Mouse (Mus musculus): ENCODE data around the gene Tut7.
"Not testable (repeated sequence)": the region's sequence is repeated elsewhere in the genome, so short reads cannot be mapped to it uniquely, and the experiment has no call there.

Gene Tut7

GRCm38 (mm10) chr13:59822507-59823462 lies at the start of gene Tut7:
Gene Tut7 (minus strand): TSS chr13:59823147.
- DNase-seq (ENCODE audit: low read depth in 1 of 2, low spot score in 2 of 2): peak; percentile 79 to 87

GRCm38 (mm10) chr13:59872446-59872845 lies 49.5 kb upstream of the Tut7 start:
- no peak for DNase-seq (ENCODE audit: low read depth in 1 of 2, low spot score in 2 of 2)

- DNase-seq (ENCODE audit: low read depth in 1 of 2, low spot score in 2 of 2): no peak
Observed at GRCm38 (mm10) chr13:59870004-59870403, 47.1 kb upstream of the Tut7 start.

- no peak for DNase-seq (ENCODE audit: low read depth in 1 of 2, low spot score in 2 of 2)
Observed at GRCm38 (mm10) chr13:59868011-59868649, 45.2 kb upstream of the Tut7 start.

- DNase-seq (ENCODE audit: low read depth in 1 of 2, low spot score in 2 of 2): no peak
Observed at GRCm38 (mm10) chr13:59867103-59867502, 44.2 kb upstream of the Tut7 start.

GRCm38 (mm10) chr13:59859515-59859914 lies 36.6 kb upstream of the Tut7 start:
- DNase-seq (ENCODE audit: low read depth in 1 of 2, low spot score in 2 of 2): no peak

GRCm38 (mm10) chr13:59856286-59857070 lies 33.5 kb upstream of the Tut7 start:
- DNase-seq (ENCODE audit: low read depth in 1 of 2, low spot score in 2 of 2): no peak

- DNase-seq (ENCODE audit: low read depth in 1 of 2, low spot score in 2 of 2): no peak
Observed at GRCm38 (mm10) chr13:59853471-59853870, 30.5 kb upstream of the Tut7 start.

- DNase-seq (ENCODE audit: low read depth in 1 of 2, low spot score in 2 of 2): no peak
Observed at GRCm38 (mm10) chr13:59850373-59850772, 27.4 kb upstream of the Tut7 start.

GRCm38 (mm10) chr13:59844661-59845060 lies 21.7 kb upstream of the Tut7 start:
- no peak for DNase-seq (ENCODE audit: low read depth in 1 of 2, low spot score in 2 of 2)

GRCm38 (mm10) chr13:59843976-59844375 lies 21.0 kb upstream of the Tut7 start:
- no peak for DNase-seq (ENCODE audit: low read depth in 1 of 2, low spot score in 2 of 2)

GRCm38 (mm10) chr13:59842226-59843210 lies 19.6 kb upstream of the Tut7 start:
- peak in 1 of 2 experiments; percentile 44 for DNase-seq (ENCODE audit: low read depth in 1 of 2, low spot score in 2 of 2)

GRCm38 (mm10) chr13:59841761-59842160 lies 18.8 kb upstream of the Tut7 start:
- not testable (repeated sequence) for DNase-seq (ENCODE audit: low read depth in 1 of 2, low spot score in 2 of 2)

GRCm38 (mm10) chr13:59840429-59841169 lies 17.7 kb upstream of the Tut7 start:
- DNase-seq (ENCODE audit: low read depth in 1 of 2, low spot score in 2 of 2): peak; percentile 59 to 74

- no peak for DNase-seq (ENCODE audit: low read depth in 1 of 2, low spot score in 2 of 2)
Observed at GRCm38 (mm10) chr13:59839356-59839755, 16.4 kb upstream of the Tut7 start.

GRCm38 (mm10) chr13:59838464-59838863 lies 15.5 kb upstream of the Tut7 start:
- no peak for DNase-seq (ENCODE audit: low read depth in 1 of 2, low spot score in 2 of 2)

- DNase-seq (ENCODE audit: low read depth in 1 of 2, low spot score in 2 of 2): no peak
Observed at GRCm38 (mm10) chr13:59836811-59837210, 13.9 kb upstream of the Tut7 start.

- no peak for DNase-seq (ENCODE audit: low read depth in 1 of 2, low spot score in 2 of 2)
Observed at GRCm38 (mm10) chr13:59836101-59836798, 13.3 kb upstream of the Tut7 start.

Data from monocyte, adult 2 months (primary cell).